8 mouse cellular contexts compared by ENCODE assay signal in the genomic region with DNA sequence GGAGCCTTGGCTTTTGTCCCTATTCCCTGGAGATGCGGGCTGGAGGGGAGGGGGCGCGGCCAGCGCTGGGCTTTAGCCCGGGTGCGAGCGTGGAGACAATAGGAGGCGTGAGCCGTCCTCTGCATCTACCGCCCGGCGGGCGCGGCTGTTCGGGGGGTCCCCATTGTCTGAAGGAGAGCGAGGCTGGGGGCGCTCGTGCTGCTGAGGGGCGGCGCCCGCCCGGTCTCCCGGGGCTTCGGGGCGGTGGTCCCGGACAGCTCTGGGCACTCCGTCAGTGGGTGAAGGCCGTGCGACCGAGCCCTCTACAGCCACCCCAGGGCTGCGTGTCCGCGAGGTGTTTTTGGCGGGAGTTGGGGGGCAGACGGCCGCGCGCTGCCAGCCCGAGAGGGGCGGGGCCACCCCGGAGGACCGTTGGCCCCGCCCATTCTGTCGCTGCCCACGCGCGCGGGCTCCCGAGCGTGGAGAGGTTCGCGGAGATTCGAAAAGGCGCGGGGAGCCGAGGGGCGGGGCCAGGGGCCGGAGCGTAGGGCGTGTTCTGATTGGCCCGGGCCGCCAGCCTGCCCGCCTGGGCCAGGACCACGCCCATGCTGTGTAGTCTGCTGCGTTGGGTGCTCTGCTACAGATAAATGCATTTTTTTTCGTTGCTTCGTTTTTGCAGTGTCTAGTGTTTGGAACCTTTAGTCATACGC. TPM values are rescaled to one million over a fixed set of nuclear protein-coding genes. Genes with fewer than 3 reads are reported as not detected.
DNase-seq lines count a peak whose midpoint lies in the region; ATAC-seq and TF ChIP-seq lines count a peak whose summit lies in the region.

No protein-coding gene starts in this region.

- DNase-seq in CD8-positive naive resting alpha-beta T cell, adult 2 months (ENCODE audit: low read depth in 2 of 2, low spot score in 2 of 2): peak; percentile 81 to 91
- peak; percentile 89 for DNase-seq in c-Kit-positive CD71-negative TER-119-negative erythroid progenitor cells, embryonic 14.5 days (ENCODE audit: low read depth)
- DNase-seq in forebrain, embryonic 11.5 days (ENCODE audit: low spot score): peak; percentile 98
- DNase-seq in heart, postnatal 0 days (ENCODE audit: low spot score): peak; percentile 88
- DNase-seq in kidney, postnatal 4 days: peak; percentile 98

- H3K27me3 ChIP-seq in forebrain, embryonic 11.5 days (ENCODE audit: control insufficient read depth, insufficient read depth, low read length): no peaks in the 10 kb centered on the region
- no peaks in the 10 kb centered on the region for H3K27me3 ChIP-seq in heart, postnatal 0 days (ENCODE audit: control insufficient read depth, insufficient read depth, low read length)
- H3K27me3 ChIP-seq in liver, embryonic 16.5 days (ENCODE audit: control insufficient read depth, insufficient read depth, low read depth, low read length): no peaks in the 10 kb centered on the region
- no peaks in the 10 kb centered on the region for H3K27me3 ChIP-seq in neural tube, embryonic 13.5 days
- no peaks in the 10 kb centered on the region for H3K27me3 ChIP-seq in testis, adult 2 months (ENCODE audit: control insufficient read depth, insufficient read depth, low read length)

- TF ChIP-seq POLR2A in testis, adult 2 months (IDR thresholded peaks at IDR 0.05; ENCODE audit: control insufficient read depth, low read depth, low read length): peak; percentile 55

- under 1% methylated on average over 64 of the region's 68 CpGs for WGBS in forebrain, embryonic 11.5 days
- under 1% methylated on average over 65 of the region's 68 CpGs for WGBS in heart, postnatal 0 days
- 0% methylated on average over 65 of the region's 68 CpGs for WGBS in liver, embryonic 16.5 days (ENCODE audit: insufficient replicate concordance)
- under 1% methylated on average over 67 of the region's 68 CpGs for WGBS in neural tube, embryonic 13.5 days

- peaks cover 16% of the 10 kb centered on the region; the same call in 1 of the 2 replicates for H3K4me1 ChIP-seq in forebrain, embryonic 11.5 days (replicated peaks; ENCODE audit: control insufficient read depth, insufficient read depth, low read length)
- H3K4me1 ChIP-seq in heart, postnatal 0 days (ENCODE audit: control insufficient read depth, insufficient read depth): 0 out of 2 replicates have a peak, but pooled peaks cover 7% of the 10 kb centered on the region
- peaks cover 14% of the 10 kb centered on the region for H3K4me1 ChIP-seq in liver, embryonic 16.5 days (ENCODE audit: control insufficient read depth, low read depth, low read length)
- H3K4me1 ChIP-seq in neural tube, embryonic 13.5 days (replicated peaks): peaks cover 48% of the 10 kb centered on the region
- peaks cover 8% of the 10 kb centered on the region for H3K4me1 ChIP-seq in testis, adult 2 months (ENCODE audit: control insufficient read depth, insufficient read depth, low read length)

- peak; percentile 86 for ATAC-seq in forebrain, embryonic 11.5 days (replicated peaks; ENCODE audit: low FRiP score)
- ATAC-seq in heart, postnatal 0 days (ENCODE audit: insufficient read depth, low read depth): peak; percentile 89
- peak; percentile 84 for ATAC-seq in liver, embryonic 16.5 days (ENCODE audit: low read depth)
- peak; percentile 85 for ATAC-seq in neural tube, embryonic 13.5 days (ENCODE audit: low read depth)

- no peaks in the 10 kb centered on the region for H3K9me3 ChIP-seq in forebrain, embryonic 11.5 days (ENCODE audit: control insufficient read depth, low read length)
- no peaks in the 10 kb centered on the region for H3K9me3 ChIP-seq in heart, postnatal 0 days (replicated peaks; ENCODE audit: control insufficient read depth, low read length)
- H3K9me3 ChIP-seq in liver, embryonic 16.5 days (replicated peaks; ENCODE audit: control insufficient read depth, low read length): no peaks in the 10 kb centered on the region
- no peaks in the 10 kb centered on the region for H3K9me3 ChIP-seq in neural tube, embryonic 13.5 days

- H3K4me2 ChIP-seq in forebrain, embryonic 11.5 days (ENCODE audit: low read depth, low read length, severe bottlenecking): peak overlapping the region; percentile 98
- peak overlapping the region; percentile 98 for H3K4me2 ChIP-seq in heart, postnatal 0 days (ENCODE audit: low read depth, low read length)
- peak overlapping the region; percentile 98 for H3K4me2 ChIP-seq in liver, embryonic 16.5 days (ENCODE audit: low read depth, low read length)
- H3K4me2 ChIP-seq in neural tube, embryonic 13.5 days: peak overlapping the region; percentile 83

- no peak for TF ChIP-seq CTCF in heart, postnatal 0 days (IDR thresholded peaks at IDR 0.05; ENCODE audit: low read depth)
- no peak; the same call in 1 of the 2 replicates for TF ChIP-seq CTCF in testis, adult 2 months (IDR thresholded peaks at IDR 0.05; ENCODE audit: control insufficient read depth, insufficient read depth, insufficient replicate concordance, low read depth, low read length)

- H3K36me3 ChIP-seq in forebrain, embryonic 11.5 days (ENCODE audit: control insufficient read depth, insufficient read depth, low read length): peaks cover 9% of the 10 kb centered on the region
- peaks cover 27% of the 10 kb centered on the region for H3K36me3 ChIP-seq in heart, postnatal 0 days (replicated peaks; ENCODE audit: control insufficient read depth, insufficient read depth, low read length)
- peaks cover 26% of the 10 kb centered on the region for H3K36me3 ChIP-seq in liver, embryonic 16.5 days (ENCODE audit: control insufficient read depth, insufficient read depth)
- peaks cover 25% of the 10 kb centered on the region for H3K36me3 ChIP-seq in neural tube, embryonic 13.5 days
- peaks cover 2% of the 10 kb centered on the region for H3K36me3 ChIP-seq in testis, adult 2 months (ENCODE audit: control insufficient read depth, insufficient read depth, low read length)

- peak overlapping the region; percentile 99 for H3K9ac ChIP-seq in forebrain, embryonic 11.5 days (ENCODE audit: low read length)
- peak overlapping the region; percentile 71 for H3K9ac ChIP-seq in heart, postnatal 0 days (replicated peaks; ENCODE audit: low read depth, low read length)
- peak overlapping the region; percentile 95 for H3K9ac ChIP-seq in liver, embryonic 16.5 days (ENCODE audit: low read depth, low read length)
- H3K9ac ChIP-seq in neural tube, embryonic 13.5 days: peak overlapping the region; percentile 94

- H3K27ac ChIP-seq in forebrain, embryonic 11.5 days (ENCODE audit: low read depth, low read length): peak overlapping the region; percentile 96
- H3K27ac ChIP-seq in heart, postnatal 0 days (ENCODE audit: low read depth): peak overlapping the region; percentile 80
- peak overlapping the region; percentile 92 for H3K27ac ChIP-seq in liver, embryonic 16.5 days (ENCODE audit: low read length)
- peak overlapping the region; percentile 98 for H3K27ac ChIP-seq in neural tube, embryonic 13.5 days (replicated peaks)
- H3K27ac ChIP-seq in testis, adult 2 months (ENCODE audit: control insufficient read depth, insufficient read depth, low read depth, low read length): peak overlapping the region; percentile 94

- H3K4me3 ChIP-seq in forebrain, embryonic 11.5 days (ENCODE audit: low read depth, low read length): peak overlapping the region; percentile 94
- peak overlapping the region; percentile 87 for H3K4me3 ChIP-seq in heart, postnatal 0 days (ENCODE audit: low read depth, low read length)
- H3K4me3 ChIP-seq in liver, embryonic 16.5 days (ENCODE audit: low read depth, low read length): peak overlapping the region; percentile 99
- H3K4me3 ChIP-seq in neural tube, embryonic 13.5 days: peak overlapping the region; percentile 83
- H3K4me3 ChIP-seq in testis, adult 2 months (ENCODE audit: control insufficient read depth, low read depth, low read length): peak overlapping the region; percentile 91

- TF ChIP-seq EP300 in heart, postnatal 0 days (IDR thresholded peaks at IDR 0.05; ENCODE audit: low read depth): no peak

RNA-seq across cellular contexts. Expression of gene Stmn1, which starts 0.6 kb away (rescaled TPM):
- polyA plus RNA-seq in forebrain, embryonic 11.5 days (2014; fragmentation: Nextera tagmentation; extraction: Ambion mirVana): 3,131 and 3,150 TPM in 2 replicates
- 149 and 227 TPM in 2 replicates for total RNA-seq in heart, postnatal 0 days (2014; rRNA removed; ENCODE audit: low replicate concordance)
- 372 and 387 TPM in 2 replicates for polyA plus RNA-seq in heart, postnatal 0 days (2015; fragmentation: Nextera tagmentation; extraction: Ambion mirVana)
- polyA plus RNA-seq in liver, embryonic 16.5 days (2015; fragmentation: Nextera tagmentation; extraction: Ambion mirVana): 360 and 407 TPM in 2 replicates
- 6,082 and 6,118 TPM in 2 replicates for polyA plus RNA-seq in neural tube, embryonic 13.5 days (2015; fragmentation: Nextera tagmentation; extraction: Ambion mirVana)
- 109 and 126 TPM in 2 replicates for polyA plus RNA-seq in testis, adult 2 months (2012; rRNA removed)

RNA-seq across cellular contexts. Expression of gene Paqr7, which starts 27.8 kb away (rescaled TPM):
- polyA plus RNA-seq in forebrain, embryonic 11.5 days (2014; fragmentation: Nextera tagmentation; extraction: Ambion mirVana): 1.3 and 1.5 TPM in 2 replicates
- 13.1 and 25.4 TPM in 2 replicates for total RNA-seq in heart, postnatal 0 days (2014; rRNA removed; ENCODE audit: low replicate concordance)
- polyA plus RNA-seq in heart, postnatal 0 days (2015; fragmentation: Nextera tagmentation; extraction: Ambion mirVana): 15.4 and 18.7 TPM in 2 replicates
- polyA plus RNA-seq in liver, embryonic 16.5 days (2015; fragmentation: Nextera tagmentation; extraction: Ambion mirVana): 8.4 and 8.8 TPM in 2 replicates
- 19.5 and 23.3 TPM in 2 replicates for polyA plus RNA-seq in neural tube, embryonic 13.5 days (2015; fragmentation: Nextera tagmentation; extraction: Ambion mirVana)
- polyA plus RNA-seq in testis, adult 2 months (2012; rRNA removed): 65.0 and 67.1 TPM in 2 replicates

RNA-seq across cellular contexts. Expression of gene Aunip, which starts 42.1 kb away (rescaled TPM):
- 8.7 and 9.3 TPM in 2 replicates for polyA plus RNA-seq in forebrain, embryonic 11.5 days (2014; fragmentation: Nextera tagmentation; extraction: Ambion mirVana)
- 2.7 and 3.1 TPM in 2 replicates for total RNA-seq in heart, postnatal 0 days (2014; rRNA removed; ENCODE audit: low replicate concordance)
- 1.8 and 2.5 TPM in 2 replicates for polyA plus RNA-seq in heart, postnatal 0 days (2015; fragmentation: Nextera tagmentation; extraction: Ambion mirVana)
- 13.7 and 16.5 TPM in 2 replicates for polyA plus RNA-seq in liver, embryonic 16.5 days (2015; fragmentation: Nextera tagmentation; extraction: Ambion mirVana)
- polyA plus RNA-seq in neural tube, embryonic 13.5 days (2015; fragmentation: Nextera tagmentation; extraction: Ambion mirVana): 2.3 TPM in 2 replicates
- polyA plus RNA-seq in testis, adult 2 months (2012; rRNA removed): 3.7 and 3.8 TPM in 2 replicates

Comparison
In these comparisons a context has a peak if more than half of its experiments do, and no peak if none do; other contexts are left out.
1. Peak in every context shown above with its lines: DNase-seq, ATAC-seq, H3K4me3 ChIP-seq and H3K27ac ChIP-seq.